Mouse (Mus musculus): ENCODE measurements around the gene Olfr341.

The Olfr341 gene

DNA sequence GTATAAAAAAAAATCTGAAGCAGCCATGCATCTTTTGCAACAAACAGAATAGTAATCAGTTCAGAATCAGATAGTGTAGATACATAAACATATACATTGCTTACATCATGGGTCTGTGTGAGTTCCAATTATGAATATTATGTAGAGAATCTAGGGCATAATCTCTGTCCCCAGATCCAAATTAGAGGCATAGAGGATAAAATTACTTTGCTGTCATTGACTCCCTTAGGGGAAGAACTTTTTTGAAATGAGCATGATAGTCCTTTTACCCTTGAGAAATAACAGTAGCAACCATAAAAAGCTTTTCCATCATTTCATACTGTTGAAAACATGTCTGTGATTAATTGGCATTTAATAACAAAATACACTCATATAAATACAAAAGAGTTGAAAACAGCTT lies at the start of gene Olfr341:
TSS of gene Olfr341 (minus strand) at position 101 of the 400 bp plus-strand sequence.
- DNase-seq (ENCODE audit: low spot score in 2 of 2), result no peak

GRCm38 (mm10) chr2:36524698-36525097 lies 42.4 kb upstream of the Olfr341 start, which contains the start of gene Olfr342:
Gene Olfr342 (plus strand): TSS chr2:36524998.
- no peak for DNase-seq (ENCODE audit: low spot score in 2 of 2)

DNA sequence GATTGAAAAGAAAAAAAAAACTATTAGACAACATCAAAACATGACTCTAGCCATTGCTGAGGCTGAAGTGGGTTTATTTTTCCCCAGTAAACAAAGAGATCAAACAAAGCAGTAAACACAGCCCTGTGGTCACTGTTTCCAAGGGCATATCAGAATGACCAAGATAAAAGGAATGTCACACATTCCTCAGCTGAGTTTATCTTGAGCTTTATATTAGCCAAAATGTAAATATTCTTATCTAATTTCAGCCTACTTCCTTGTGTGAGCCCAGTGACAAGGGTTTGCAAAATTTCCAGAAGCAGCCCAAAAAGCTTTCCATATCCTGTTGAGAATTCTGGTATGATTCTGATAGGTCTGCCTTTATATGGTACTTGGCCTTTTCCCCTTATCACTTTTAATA lies 8.6 kb downstream of the Olfr341 start:
- DNase-seq (ENCODE audit: low spot score in 2 of 2), result no peak

- DNase-seq (ENCODE audit: low spot score in 2 of 2), result no peak
These were observed 30.0 kb downstream of the Olfr341 start, which contains the start of gene Olfr340 for GRCm38 (mm10) chr2:36452287-36452686. Gene Olfr340 (plus strand): TSS chr2:36452587.

All from urinary bladder, postnatal 4 days (tissue).